Mouse (Mus musculus) cerebellum, postnatal 25 days (tissue): ENCODE measurements around the gene Tmem144.

Experiments used
- DNase-seq, 2 experiments: peaks; one replicate each; pipeline ENCODE4 v3.0.0; 2021; ENCODE audit warnings: mixed read lengths in 2 of 2

Gene Tmem144

GRCm38 (mm10) chr3:79858221-79858620, 5.6 kb upstream of the Tmem144 start:
- DNase-seq = no peak

GRCm38 (mm10) chr3:79857780-79858179, 5.2 kb upstream of the Tmem144 start:
- DNase-seq = no peak

- no peak for DNase-seq
Measured at GRCm38 (mm10) chr3:79852108-79852507, 465 bp downstream of the Tmem144 start.

GRCm38 (mm10) chr3:79850656-79851055, 1.9 kb downstream of the Tmem144 start:
- no peak for DNase-seq

GRCm38 (mm10) chr3:79849621-79850020, 3.0 kb downstream of the Tmem144 start:
- DNase-seq = no peak

- no peak for DNase-seq
Measured at GRCm38 (mm10) chr3:79848841-79849240, 3.7 kb downstream of the Tmem144 start.

- no peak for DNase-seq
Measured at GRCm38 (mm10) chr3:79846633-79847032, 5.9 kb downstream of the Tmem144 start.

- DNase-seq = no peak
Measured at GRCm38 (mm10) chr3:79843999-79844398, 8.6 kb downstream of the Tmem144 start.

GRCm38 (mm10) chr3:79842616-79843016, 10.0 kb downstream of the Tmem144 start:
- DNase-seq = peak; percentile 79 to 80

GRCm38 (mm10) chr3:79842165-79842564, 10.4 kb downstream of the Tmem144 start:
- peak in 1 of 2 experiments; percentile 58 for DNase-seq

GRCm38 (mm10) chr3:79841475-79841874, 11.1 kb downstream of the Tmem144 start:
- DNase-seq = no peak

GRCm38 (mm10) chr3:79838751-79839150, 13.8 kb downstream of the Tmem144 start:
- peak; percentile 41 to 68 for DNase-seq

GRCm38 (mm10) chr3:79829289-79829688, 23.3 kb downstream of the Tmem144 start:
- no peak for DNase-seq

GRCm38 (mm10) chr3:79825067-79825780, 27.3 kb downstream of the Tmem144 start:
- no peak for DNase-seq

GRCm38 (mm10) chr3:79823176-79823575, 29.4 kb downstream of the Tmem144 start:
- peak; percentile 93 to 95 for DNase-seq

GRCm38 (mm10) chr3:79821131-79821530, 31.4 kb downstream of the Tmem144 start:
- peak; percentile 74 to 79 for DNase-seq

- no peak for DNase-seq
Measured at GRCm38 (mm10) chr3:79818202-79818995, 34.2 kb downstream of the Tmem144 start.

- DNase-seq = no peak
Measured at GRCm38 (mm10) chr3:79816229-79816628, 36.3 kb downstream of the Tmem144 start.

GRCm38 (mm10) chr3:79813814-79814490, 38.6 kb downstream of the Tmem144 start:
- peak; percentile 90 to 92 for DNase-seq

GRCm38 (mm10) chr3:79812042-79812441, 40.5 kb downstream of the Tmem144 start:
- DNase-seq = no peak

- DNase-seq = peak in 1 of 2 experiments; percentile 63
Measured at GRCm38 (mm10) chr3:79811632-79812031, 40.9 kb downstream of the Tmem144 start.

- no peak for DNase-seq
Measured at GRCm38 (mm10) chr3:79810563-79810962, 42.0 kb downstream of the Tmem144 start.

- DNase-seq = peak; percentile 66 to 81
Measured at GRCm38 (mm10) chr3:79809180-79809567, 43.4 kb downstream of the Tmem144 start.
